Mouse (Mus musculus): ENCODE data around the gene Vegfc. TPM values are rescaled to one million over a fixed set of nuclear protein-coding genes. Genes with fewer than 3 reads are reported as not detected.

Vegfc gene
- polyA plus RNA-seq (2014; fragmentation: Nextera tagmentation; extraction: Ambion mirVana), result 13.7 and 14.9 TPM in 2 replicates

GRCm38 (mm10) chr8:54077271-54078120 lies at the start of gene Vegfc:
Gene Vegfc, plus strand, starts transcription at chr8:54077606.
- ATAC-seq (replicated peaks; ENCODE audit: insufficient number of reproducible peaks, low FRiP score, low TSS enrichment), result peak; percentile 78
- Histone ChIP-seq H3K27ac (ENCODE audit: low read depth, low read length) (peak within 1 kb of the TSS; percentile 90), H3K4me3 (ENCODE audit: low read depth, low read length) (peak within 1 kb of the TSS; percentile 82), H3K9ac (ENCODE audit: low read depth, low read length) (peak within 1 kb of the TSS; percentile 87), H3K4me1 (ENCODE audit: control insufficient read depth, insufficient read depth, low read length) (no peaks in the 10 kb centered on the region), H3K4me2 (peak within 1 kb of the TSS; percentile 79), H3K27me3 (ENCODE audit: control insufficient read depth, insufficient read depth, low read length) (no peaks in the 10 kb centered on the region), H3K36me3 (ENCODE audit: control insufficient read depth, insufficient read depth, low read length) (no peaks in the 10 kb centered on the region), H3K9me3 (replicated peaks; ENCODE audit: control insufficient read depth, low read length) (no peaks in the 10 kb centered on the region)
- under 1% methylated on average over 50 of the region's 79 CpGs for WGBS (ENCODE audit: insufficient replicate concordance)

DNA sequence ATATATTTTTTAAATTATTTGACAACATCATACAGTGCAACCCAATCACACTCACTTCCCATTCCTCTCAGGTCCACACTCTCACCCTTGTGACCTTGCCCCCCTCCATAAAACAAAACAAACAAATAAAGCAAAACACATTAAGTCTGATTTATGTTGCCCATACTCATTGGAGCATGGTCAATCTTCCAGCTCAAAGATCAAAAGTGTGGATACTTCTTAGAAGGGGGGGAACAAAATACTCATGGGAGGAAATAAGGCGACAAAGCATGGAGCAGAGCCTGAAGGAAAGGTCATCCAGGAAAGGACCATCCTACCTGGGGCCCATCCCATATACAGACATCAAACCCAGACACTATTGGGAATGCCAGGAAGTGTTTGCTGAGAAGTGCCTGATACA lies 42.8 kb upstream of the Vegfc start:
- Histone ChIP-seq H3K4me3 (ENCODE audit: low read depth, low read length) (no peak overlapping the region), H3K27me3 (ENCODE audit: control insufficient read depth, insufficient read depth, low read length) (no peaks in the 10 kb centered on the region), H3K9ac (ENCODE audit: low read depth, low read length) (no peak overlapping the region), H3K27ac (ENCODE audit: low read depth, low read length) (no peak overlapping the region), H3K4me1 (ENCODE audit: control insufficient read depth, insufficient read depth, low read length) (no peaks in the 10 kb centered on the region), H3K9me3 (replicated peaks; ENCODE audit: control insufficient read depth, low read length) (no peaks in the 10 kb centered on the region), H3K4me2 (no peak overlapping the region), H3K36me3 (ENCODE audit: control insufficient read depth, insufficient read depth, low read length) (no peaks in the 10 kb centered on the region)
- ATAC-seq (replicated peaks; ENCODE audit: insufficient number of reproducible peaks, low FRiP score, low TSS enrichment), result no peak
- 76% methylated on average over 1 of the region's 1 CpGs for WGBS (ENCODE audit: insufficient replicate concordance)

GRCm38 (mm10) chr8:54042601-54043000 lies 34.8 kb upstream of the Vegfc start:
- Histone ChIP-seq H3K9me3 (replicated peaks; ENCODE audit: control insufficient read depth, low read length) (no peaks in the 10 kb centered on the region), H3K4me1 (ENCODE audit: control insufficient read depth, insufficient read depth, low read length) (no peaks in the 10 kb centered on the region), H3K9ac (ENCODE audit: low read depth, low read length) (no peak overlapping the region), H3K36me3 (ENCODE audit: control insufficient read depth, insufficient read depth, low read length) (no peaks in the 10 kb centered on the region), H3K4me2 (no peak overlapping the region), H3K27ac (ENCODE audit: low read depth, low read length) (no peak overlapping the region), H3K27me3 (ENCODE audit: control insufficient read depth, insufficient read depth, low read length) (no peaks in the 10 kb centered on the region), H3K4me3 (ENCODE audit: low read depth, low read length) (no peak overlapping the region)
- no peak for ATAC-seq (replicated peaks; ENCODE audit: insufficient number of reproducible peaks, low FRiP score, low TSS enrichment)
- 35% methylated on average over 1 of the region's 1 CpGs for WGBS (ENCODE audit: insufficient replicate concordance)

DNA sequence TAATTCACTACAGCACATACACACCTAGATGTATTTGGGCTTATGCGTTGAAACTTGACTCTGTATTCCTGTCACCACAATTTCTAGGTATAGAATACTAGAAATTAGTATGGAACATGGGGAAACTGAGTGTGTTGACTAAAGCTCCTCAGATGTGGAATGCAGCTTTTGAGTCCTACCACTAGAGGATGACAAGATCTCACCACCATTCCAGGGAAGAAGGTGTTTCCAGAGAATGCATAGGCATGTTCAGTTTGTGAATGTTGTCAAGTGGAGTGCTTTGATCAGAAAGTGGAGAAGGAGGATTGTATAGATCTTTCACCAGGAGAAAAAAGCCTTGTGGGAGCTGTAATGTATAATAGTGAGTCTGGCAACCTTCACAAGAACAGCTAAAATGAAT lies 33.9 kb upstream of the Vegfc start:
- WGBS (ENCODE audit: insufficient replicate concordance), result 94% methylated on average over 1 of the region's 1 CpGs
- no peak overlapping the region for H3K27ac ChIP-seq (ENCODE audit: low read depth, low read length)
- H3K27me3 ChIP-seq (ENCODE audit: control insufficient read depth, insufficient read depth, low read length), result no peaks in the 10 kb centered on the region
- no peaks in the 10 kb centered on the region for H3K9me3 ChIP-seq (replicated peaks; ENCODE audit: control insufficient read depth, low read length)
- no peak overlapping the region for H3K4me3 ChIP-seq (ENCODE audit: low read depth, low read length)
- H3K9ac ChIP-seq (ENCODE audit: low read depth, low read length), result no peak overlapping the region
- H3K4me1 ChIP-seq (ENCODE audit: control insufficient read depth, insufficient read depth, low read length), result no peaks in the 10 kb centered on the region
- no peak overlapping the region for H3K4me2 ChIP-seq
- no peaks in the 10 kb centered on the region for H3K36me3 ChIP-seq (ENCODE audit: control insufficient read depth, insufficient read depth, low read length)
- no peak for ATAC-seq (replicated peaks; ENCODE audit: insufficient number of reproducible peaks, low FRiP score, low TSS enrichment)

- H3K9me3 ChIP-seq (replicated peaks; ENCODE audit: control insufficient read depth, low read length), result no peaks in the 10 kb centered on the region
- H3K4me2 ChIP-seq, result no peak overlapping the region
- no peak overlapping the region for H3K9ac ChIP-seq (ENCODE audit: low read depth, low read length)
- 38% methylated on average over 1 of the region's 1 CpGs for WGBS (ENCODE audit: insufficient replicate concordance)
- H3K27ac ChIP-seq (ENCODE audit: low read depth, low read length), result no peak overlapping the region
- ATAC-seq (replicated peaks; ENCODE audit: insufficient number of reproducible peaks, low FRiP score, low TSS enrichment), result no peak
- H3K4me3 ChIP-seq (ENCODE audit: low read depth, low read length), result no peak overlapping the region
- no peaks in the 10 kb centered on the region for H3K4me1 ChIP-seq (ENCODE audit: control insufficient read depth, insufficient read depth, low read length)
- H3K27me3 ChIP-seq (ENCODE audit: control insufficient read depth, insufficient read depth, low read length), result no peaks in the 10 kb centered on the region
- no peaks in the 10 kb centered on the region for H3K36me3 ChIP-seq (ENCODE audit: control insufficient read depth, insufficient read depth, low read length)
These were observed 24.2 kb upstream of the Vegfc start for GRCm38 (mm10) chr8:54053210-54053609.

DNA sequence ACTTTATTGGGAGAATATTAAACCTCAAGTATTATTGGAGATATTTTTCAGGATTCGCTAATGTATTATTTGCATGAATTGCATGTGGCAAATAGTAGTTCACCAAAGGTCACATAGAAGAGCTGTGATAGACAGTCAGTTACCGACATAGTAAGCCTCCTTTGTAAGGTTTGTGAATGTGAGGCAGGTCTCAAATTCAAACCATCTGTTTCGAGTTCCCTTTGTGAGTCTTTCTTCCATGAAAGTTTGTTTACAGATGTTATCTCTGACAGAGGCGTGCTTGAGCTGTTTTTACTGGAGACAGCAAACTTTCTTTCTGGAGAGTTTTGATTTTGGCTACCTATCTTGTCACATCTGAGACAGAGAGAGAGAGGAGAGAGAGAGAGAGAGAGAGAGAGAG lies 11.9 kb upstream of the Vegfc start:
- ATAC-seq (replicated peaks; ENCODE audit: insufficient number of reproducible peaks, low FRiP score, low TSS enrichment), result no peak

GRCm38 (mm10) chr8:54076301-54076700 lies 1.1 kb upstream of the Vegfc start:
- Histone ChIP-seq H3K36me3 (ENCODE audit: control insufficient read depth, insufficient read depth, low read length) (no peaks in the 10 kb centered on the region), H3K4me1 (ENCODE audit: control insufficient read depth, insufficient read depth, low read length) (no peaks in the 10 kb centered on the region), H3K9ac (ENCODE audit: low read depth, low read length) (no peak overlapping the region), H3K4me2 (peak overlapping the region; percentile 79), H3K27ac (ENCODE audit: low read depth, low read length) (no peak overlapping the region), H3K4me3 (ENCODE audit: low read depth, low read length) (no peak overlapping the region), H3K27me3 (ENCODE audit: control insufficient read depth, insufficient read depth, low read length) (no peaks in the 10 kb centered on the region), H3K9me3 (replicated peaks; ENCODE audit: control insufficient read depth, low read length) (no peaks in the 10 kb centered on the region)
- ATAC-seq (replicated peaks; ENCODE audit: insufficient number of reproducible peaks, low FRiP score, low TSS enrichment), result no peak
- 28% methylated on average over 1 of the region's 1 CpGs for WGBS (ENCODE audit: insufficient replicate concordance)

More for the DNA sequence above, 11.9 kb upstream of the Vegfc start:
- H3K9me3 ChIP-seq (replicated peaks; ENCODE audit: control insufficient read depth, low read length), result no peaks in the 10 kb centered on the region
- no peak overlapping the region for H3K27ac ChIP-seq (ENCODE audit: low read depth, low read length)
- H3K4me3 ChIP-seq (ENCODE audit: low read depth, low read length), result no peak overlapping the region
- H3K36me3 ChIP-seq (ENCODE audit: control insufficient read depth, insufficient read depth, low read length), result no peaks in the 10 kb centered on the region
- no peaks in the 10 kb centered on the region for H3K4me1 ChIP-seq (ENCODE audit: control insufficient read depth, insufficient read depth, low read length)
- no peaks in the 10 kb centered on the region for H3K27me3 ChIP-seq (ENCODE audit: control insufficient read depth, insufficient read depth, low read length)
- H3K4me2 ChIP-seq, result no peak overlapping the region
- 32% methylated on average over 4 of the region's 4 CpGs for WGBS (ENCODE audit: insufficient replicate concordance)
- no peak overlapping the region for H3K9ac ChIP-seq (ENCODE audit: low read depth, low read length)

- H3K4me1 ChIP-seq (ENCODE audit: control insufficient read depth, insufficient read depth, low read length), result no peaks in the 10 kb centered on the region
- peak overlapping the region; percentile 90 for H3K27ac ChIP-seq (ENCODE audit: low read depth, low read length)
- H3K4me3 ChIP-seq (ENCODE audit: low read depth, low read length), result peak overlapping the region; percentile 82
- ATAC-seq (replicated peaks; ENCODE audit: insufficient number of reproducible peaks, low FRiP score, low TSS enrichment), result peak; percentile 86
- H3K36me3 ChIP-seq (ENCODE audit: control insufficient read depth, insufficient read depth, low read length), result no peaks in the 10 kb centered on the region
- no peaks in the 10 kb centered on the region for H3K9me3 ChIP-seq (replicated peaks; ENCODE audit: control insufficient read depth, low read length)
- H3K4me2 ChIP-seq, result peak overlapping the region; percentile 79
- H3K9ac ChIP-seq (ENCODE audit: low read depth, low read length), result peak overlapping the region; percentile 87
- 6% methylated on average over 5 of the region's 28 CpGs for WGBS (ENCODE audit: insufficient replicate concordance)
- no peaks in the 10 kb centered on the region for H3K27me3 ChIP-seq (ENCODE audit: control insufficient read depth, insufficient read depth, low read length)
These were observed 575 bp upstream of the Vegfc start for GRCm38 (mm10) chr8:54076791-54077270.

- peak overlapping the region; percentile 82 for H3K4me3 ChIP-seq (ENCODE audit: low read depth, low read length)
- WGBS (ENCODE audit: insufficient replicate concordance), result 0% methylated on average over 1 of the region's 1 CpGs
- no peaks in the 10 kb centered on the region for H3K9me3 ChIP-seq (replicated peaks; ENCODE audit: control insufficient read depth, low read length)
- no peak for ATAC-seq (replicated peaks; ENCODE audit: insufficient number of reproducible peaks, low FRiP score, low TSS enrichment)
- peak overlapping the region; percentile 90 for H3K27ac ChIP-seq (ENCODE audit: low read depth, low read length)
- H3K4me1 ChIP-seq (ENCODE audit: control insufficient read depth, insufficient read depth, low read length), result no peaks in the 10 kb centered on the region
- H3K4me2 ChIP-seq, result peak overlapping the region; percentile 79
- H3K9ac ChIP-seq (ENCODE audit: low read depth, low read length), result peak overlapping the region; percentile 87
- H3K27me3 ChIP-seq (ENCODE audit: control insufficient read depth, insufficient read depth, low read length), result no peaks in the 10 kb centered on the region
- H3K36me3 ChIP-seq (ENCODE audit: control insufficient read depth, insufficient read depth, low read length), result no peaks in the 10 kb centered on the region
These were observed 675 bp downstream of the Vegfc start for GRCm38 (mm10) chr8:54078121-54078440.
